Mouse (Mus musculus): ENCODE results near the gene Slc35f5. TPM values are rescaled to one million over a fixed set of nuclear protein-coding genes. Genes with fewer than 3 reads are reported as not detected.
"Not testable (repeated sequence)": the region's sequence is repeated elsewhere in the genome, so short reads cannot be mapped to it uniquely, and the experiment has no call there.

Slc35f5 gene
- polyA plus RNA-seq, 2 experiments, result 12.4 to 21.5 TPM

GRCm38 (mm10) chr1:125525965-125526665 is 34.3 kb upstream of the Slc35f5 start:
- Histone ChIP-seq H3K27me3 (ENCODE audit: control insufficient read depth, insufficient read depth, low read length) (no peaks in the 10 kb centered on the region), H3K4me3 (ENCODE audit: insufficient read depth in 1 of 2, low read depth in 2 of 2, low read length in 2 of 2) (no peak overlapping the region), H3K27ac (no peak overlapping the region), H3K4me2 (ENCODE audit: low read depth) (no peak overlapping the region), H3K9me3 (ENCODE audit: control insufficient read depth, low read length) (no peaks in the 10 kb centered on the region), H3K4me1 (replicated peaks; ENCODE audit: control insufficient read depth in 2 of 2, insufficient read depth in 2 of 2, low read length in 1 of 2) (no peaks in the 10 kb centered on the region), H3K36me3 (replicated peaks; ENCODE audit: control insufficient read depth, insufficient read depth, low read depth) (no peaks in the 10 kb centered on the region), H3K9ac (replicated peaks) (no peak overlapping the region)
- DNase-seq (ENCODE audit: low read depth in 3 of 3, low spot score in 3 of 3) (no peak), ATAC-seq (ENCODE audit: insufficient read depth) (no peak)
- TF ChIP-seq EP300 (IDR thresholded peaks at IDR 0.05; ENCODE audit: low read depth) (no peak), CTCF (IDR thresholded peaks at IDR 0.05; ENCODE audit: low read depth) (no peak)
- 39% methylated on average over 7 of the region's 7 CpGs for WGBS (ENCODE audit: insufficient replicate concordance)

GRCm38 (mm10) chr1:125526666-125527004 is 33.8 kb upstream of the Slc35f5 start:
- H3K36me3 ChIP-seq (replicated peaks; ENCODE audit: control insufficient read depth, insufficient read depth, low read depth), result no peaks in the 10 kb centered on the region
- H3K4me2 ChIP-seq (ENCODE audit: low read depth), result no peak overlapping the region
- H3K27me3 ChIP-seq (ENCODE audit: control insufficient read depth, insufficient read depth, low read length), result no peaks in the 10 kb centered on the region
- TF ChIP-seq CTCF (IDR thresholded peaks at IDR 0.05; ENCODE audit: low read depth), result no peak
- no peak for TF ChIP-seq EP300 (IDR thresholded peaks at IDR 0.05; ENCODE audit: low read depth)
- H3K4me3 ChIP-seq (ENCODE audit: insufficient read depth in 1 of 2, low read depth in 2 of 2, low read length in 2 of 2), result no peak overlapping the region
- DNase-seq (ENCODE audit: low read depth in 3 of 3, low spot score in 3 of 3) (no peak), ATAC-seq (ENCODE audit: insufficient read depth) (no peak)
- H3K27ac ChIP-seq, result no peak overlapping the region
- H3K9ac ChIP-seq (replicated peaks), result no peak overlapping the region
- no peaks in the 10 kb centered on the region for H3K9me3 ChIP-seq (ENCODE audit: control insufficient read depth, low read length)
- WGBS (ENCODE audit: insufficient replicate concordance), result 50% methylated on average over 1 of the region's 1 CpGs
- no peaks in the 10 kb centered on the region for H3K4me1 ChIP-seq (replicated peaks; ENCODE audit: control insufficient read depth in 2 of 2, insufficient read depth in 2 of 2, low read length in 1 of 2)

- Histone ChIP-seq H3K27me3 (ENCODE audit: control insufficient read depth, insufficient read depth, low read length) (no peaks in the 10 kb centered on the region), H3K27ac (no peak overlapping the region), H3K4me1 (replicated peaks; ENCODE audit: control insufficient read depth in 2 of 2, insufficient read depth in 2 of 2, low read length in 1 of 2) (no peaks in the 10 kb centered on the region), H3K4me2 (ENCODE audit: low read depth) (no peak overlapping the region), H3K9ac (replicated peaks) (no peak overlapping the region), H3K9me3 (ENCODE audit: control insufficient read depth, low read length) (no peaks in the 10 kb centered on the region), H3K36me3 (replicated peaks; ENCODE audit: control insufficient read depth, insufficient read depth, low read depth) (no peaks in the 10 kb centered on the region), H3K4me3 (ENCODE audit: insufficient read depth in 1 of 2, low read depth in 2 of 2, low read length in 2 of 2) (no peak overlapping the region)
- ATAC-seq (ENCODE audit: insufficient read depth), result no peak
- TF ChIP-seq EP300 (IDR thresholded peaks at IDR 0.05; ENCODE audit: low read depth) (no peak), CTCF (IDR thresholded peaks at IDR 0.05; ENCODE audit: low read depth) (no peak)
- DNase-seq (ENCODE audit: low read depth in 3 of 3, low spot score in 3 of 3), result no peak
- 48% methylated on average over 3 of the region's 3 CpGs for WGBS (ENCODE audit: insufficient replicate concordance)
Measured at GRCm38 (mm10) chr1:125527364-125527763, 33.0 kb upstream of the Slc35f5 start.

- H3K4me1 ChIP-seq (replicated peaks; ENCODE audit: control insufficient read depth in 2 of 2, insufficient read depth in 2 of 2, low read length in 1 of 2); H3K9me3 ChIP-seq (ENCODE audit: control insufficient read depth, low read length); DNase-seq (ENCODE audit: low read depth in 3 of 3, low spot score in 3 of 3); H3K4me3 ChIP-seq (ENCODE audit: insufficient read depth in 1 of 2, low read depth in 2 of 2, low read length in 2 of 2); H3K4me2 ChIP-seq (ENCODE audit: low read depth); H3K36me3 ChIP-seq (replicated peaks; ENCODE audit: control insufficient read depth, insufficient read depth, low read depth); H3K27ac ChIP-seq; H3K27me3 ChIP-seq (ENCODE audit: control insufficient read depth, insufficient read depth, low read length); H3K9ac ChIP-seq (replicated peaks); ATAC-seq (ENCODE audit: insufficient read depth): not testable (repeated sequence)
- 64% methylated on average over 10 of the region's 10 CpGs for WGBS (ENCODE audit: insufficient replicate concordance)
Measured at GRCm38 (mm10) chr1:125533180-125533912, 27.0 kb upstream of the Slc35f5 start.

- DNase-seq (ENCODE audit: low read depth in 3 of 3, low spot score in 3 of 3) (no peak), ATAC-seq (ENCODE audit: insufficient read depth) (no peak)
- Histone ChIP-seq H3K4me1 (replicated peaks; ENCODE audit: control insufficient read depth in 2 of 2, insufficient read depth in 2 of 2, low read length in 1 of 2) (no peaks in the 10 kb centered on the region), H3K9me3 (ENCODE audit: control insufficient read depth, low read length) (no peaks in the 10 kb centered on the region), H3K4me2 (ENCODE audit: low read depth) (no peak overlapping the region), H3K27ac (no peak overlapping the region), H3K9ac (replicated peaks) (no peak overlapping the region), H3K4me3 (ENCODE audit: insufficient read depth in 1 of 2, low read depth in 2 of 2, low read length in 2 of 2) (no peak overlapping the region), H3K36me3 (replicated peaks; ENCODE audit: control insufficient read depth, insufficient read depth, low read depth) (no peaks in the 10 kb centered on the region), H3K27me3 (ENCODE audit: control insufficient read depth, insufficient read depth, low read length) (no peaks in the 10 kb centered on the region)
- WGBS (ENCODE audit: insufficient replicate concordance), result 73% methylated on average over 2 of the region's 2 CpGs
- no peak for TF ChIP-seq EP300 (IDR thresholded peaks at IDR 0.05; ENCODE audit: low read depth)
- TF ChIP-seq CTCF (IDR thresholded peaks at IDR 0.05; ENCODE audit: low read depth), result no peak
Measured at GRCm38 (mm10) chr1:125537131-125537530, 23.3 kb upstream of the Slc35f5 start.
